Mouse (Mus musculus) liver, embryonic 14.5 days (tissue): ENCODE measurements around the gene Tnrc6c.

Experiments used
- CTCF ChIP-seq: IDR thresholded peaks from 2 replicates; pipeline ENCODE4 v1.5.1; 2016; ENCODE audit warnings: antibody characterized with exemption, low read depth, control low read depth
- EP300 ChIP-seq: IDR thresholded peaks from 2 replicates; pipeline ENCODE4 v1.6.1; 2016; ENCODE audit warnings: antibody characterized with exemption, low read depth

- TF ChIP-seq EP300 (no peak), CTCF (no peak)
These were observed 123.0 kb downstream of the Tnrc6c start for GRCm38 (mm10) chr11:117777111-117777510.
